Mouse (Mus musculus) embryonic facial prominence, embryonic 11.5 days (tissue): ENCODE results near the gene Olfr943. TPM values are rescaled to one million over a fixed set of nuclear protein-coding genes. Genes with fewer than 3 reads are reported as not detected.

ENCODE experiments used
- ATAC-seq: fragments of 200-750 bp; cut with Nextera tagmentation; replicated peaks from 2 replicates; pipeline ENCODE4 v1.8.0; 2017; ENCODE audit warnings: low read depth; ENCODE audit not compliant: insufficient number of reproducible peaks, low FRiP score, low TSS enrichment
- DNase-seq: peaks from one replicate; pipeline ENCODE4 v3.0.0-alpha.2; 2015; ENCODE audit warnings: low spot score
- H3K27ac ChIP-seq: fragments of 300-500 bp; sonication (generic); replicated peaks from 2 replicates; pipeline ENCODE4 v1.5.1; 2014; ENCODE audit warnings: mild to moderate bottlenecking, low read depth, low read length, control low read depth
- H3K27me3 ChIP-seq: fragments of 300-500 bp; sonication (generic); 2 replicates; pipeline ENCODE4 v1.6.1; 2014; ENCODE audit warnings: mild to moderate bottlenecking, low read length, moderate library complexity, mixed read lengths; ENCODE audit not compliant: control insufficient read depth, insufficient read depth
- H3K36me3 ChIP-seq: fragments of 300-500 bp; sonication (generic); replicated peaks from 2 replicates; pipeline ENCODE4 v1.6.1; 2014; ENCODE audit warnings: low read depth, mild to moderate bottlenecking, low read length, moderate library complexity, mixed read lengths; ENCODE audit not compliant: control insufficient read depth, insufficient read depth
- H3K4me1 ChIP-seq: fragments of 300-500 bp; sonication (generic); 2 replicates; pipeline ENCODE4 v1.6.1; 2014; ENCODE audit warnings: low read length, mixed read lengths; ENCODE audit not compliant: control insufficient read depth, insufficient read depth
- H3K4me2 ChIP-seq: fragments of 300-500 bp; sonication (generic); 2 replicates; pipeline ENCODE4 v1.6.1; 2014; ENCODE audit warnings: low read depth, mild to moderate bottlenecking, control low read depth, low read length, moderate library complexity
- H3K4me3 ChIP-seq: fragments of 300-500 bp; sonication (generic); 2 replicates; pipeline ENCODE4 v1.5.1; 2014; ENCODE audit warnings: low read depth, low read length, control low read depth
- H3K9ac ChIP-seq: fragments of 300-500 bp; sonication (generic); replicated peaks from 2 replicates; pipeline ENCODE4 v1.6.1; 2014; ENCODE audit warnings: mild to moderate bottlenecking, control low read depth, low read length
- H3K9me3 ChIP-seq: fragments of 300-500 bp; sonication (generic); replicated peaks from 2 replicates; pipeline ENCODE4 v1.6.1; 2016; ENCODE audit warnings: mild to moderate bottlenecking, low read length, inconsistent platforms, mixed read lengths; ENCODE audit not compliant: control insufficient read depth
- WGBS: fragments of 180-500 bp; shearing (Covaris S2); extraction: QIAGEN DNeasy Blood & Tissue Kit; methylation state at CpG from one replicate; pipeline ENCODE4 v1.1.7; 2014; 5-methylcytosine and 5-hydroxymethylcytosine counted together
- polyA plus RNA-seq: library from polyadenylated mRNA; unstranded; fragments of >200 nt; fragmentation: Nextera tagmentation; extraction: Ambion mirVana; gene quantifications from 2 replicates; pipeline ENCODE4 v1.2.1, GENCODE M21; 2014

The Olfr943 gene
- polyA plus RNA-seq: not detected in 2 replicates

DNA sequence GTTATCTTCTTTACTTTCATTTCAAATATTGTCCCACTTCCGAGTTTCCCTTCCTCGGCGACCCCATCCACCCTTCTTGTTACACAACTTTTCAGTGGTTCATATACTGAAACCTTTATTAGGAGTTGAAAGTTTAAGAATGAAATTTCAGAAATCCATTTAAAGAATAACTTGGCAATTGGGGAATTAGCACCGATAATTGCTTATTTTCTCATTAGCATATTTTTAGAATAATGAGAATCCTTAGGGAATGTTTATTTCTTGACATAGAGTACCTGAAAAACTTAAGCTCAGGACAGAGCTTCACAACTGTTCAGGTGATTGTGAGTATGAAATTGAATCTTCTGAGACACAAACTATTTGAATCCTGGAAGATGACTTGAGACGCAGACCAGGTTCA, at the start of gene Olfr943:
TSS of gene Olfr943 (plus strand) at position 301 of the 400 bp plus-strand sequence.
- no peaks in the 10 kb centered on the region for H3K4me1 ChIP-seq
- H3K27me3 ChIP-seq: no peaks in the 10 kb centered on the region
- H3K27ac ChIP-seq: no peak within 1 kb of the TSS
- DNase-seq (no peak), ATAC-seq (no peak)
- no peak within 1 kb of the TSS for H3K4me2 ChIP-seq
- no peaks in the 10 kb centered on the region for H3K36me3 ChIP-seq
- 95% methylated on average over 5 of the region's 5 CpGs for WGBS
- H3K9me3 ChIP-seq: no peaks in the 10 kb centered on the region
- no peak within 1 kb of the TSS for H3K4me3 ChIP-seq
- no peak within 1 kb of the TSS for H3K9ac ChIP-seq

- WGBS: 88% methylated on average over 1 of the region's 1 CpGs
- H3K36me3 ChIP-seq: no peaks in the 10 kb centered on the region
Measured at GRCm38 (mm10) chr9:39127326-39127725, 38.8 kb upstream of the Olfr943 start.

GRCm38 (mm10) chr9:39127831-39128230, 38.3 kb upstream of the Olfr943 start, which contains the start of gene Olfr27:
Olfr27 (plus strand) TSS chr9:39128131.
- Histone ChIP-seq H3K9ac (no peak within 1 kb of the TSS), H3K4me1 (no peaks in the 10 kb centered on the region), H3K4me3 (no peak within 1 kb of the TSS), H3K36me3 (no peaks in the 10 kb centered on the region), H3K27ac (no peak within 1 kb of the TSS), H3K4me2 (no peak within 1 kb of the TSS), H3K9me3 (no peaks in the 10 kb centered on the region), H3K27me3 (no peaks in the 10 kb centered on the region)
- no peak for DNase-seq
- ATAC-seq: no peak

More at GRCm38 (mm10) chr9:39127326-39127725, 38.8 kb upstream of the Olfr943 start:
- no peak for ATAC-seq
- no peak overlapping the region for H3K27ac ChIP-seq
- no peak for DNase-seq
- no peak overlapping the region for H3K4me2 ChIP-seq
- no peaks in the 10 kb centered on the region for H3K27me3 ChIP-seq
- H3K9me3 ChIP-seq: no peaks in the 10 kb centered on the region
- no peaks in the 10 kb centered on the region for H3K4me1 ChIP-seq
- no peak overlapping the region for H3K4me3 ChIP-seq
- no peak overlapping the region for H3K9ac ChIP-seq

- 58% methylated on average over 1 of the region's 1 CpGs for WGBS
- H3K4me2 ChIP-seq: no peak overlapping the region
Measured at GRCm38 (mm10) chr9:39152401-39152800, 13.7 kb upstream of the Olfr943 start.

GRCm38 (mm10) chr9:39201620-39202019, 35.5 kb downstream of the Olfr943 start, which contains the start of gene Olfr944:
Olfr944 (plus strand) TSS chr9:39201920.
- Histone ChIP-seq H3K27me3 (no peaks in the 10 kb centered on the region), H3K4me1 (no peaks in the 10 kb centered on the region), H3K36me3 (no peaks in the 10 kb centered on the region), H3K27ac (no peak within 1 kb of the TSS), H3K9ac (no peak within 1 kb of the TSS), H3K9me3 (no peaks in the 10 kb centered on the region), H3K4me3 (no peak within 1 kb of the TSS), H3K4me2 (no peak within 1 kb of the TSS)
- DNase-seq (no peak), ATAC-seq (no peak)

More at GRCm38 (mm10) chr9:39152401-39152800, 13.7 kb upstream of the Olfr943 start:
- Histone ChIP-seq H3K4me3 (no peak overlapping the region), H3K9me3 (no peaks in the 10 kb centered on the region), H3K27ac (no peak overlapping the region), H3K4me1 (no peaks in the 10 kb centered on the region), H3K9ac (no peak overlapping the region), H3K36me3 (no peaks in the 10 kb centered on the region), H3K27me3 (no peaks in the 10 kb centered on the region)
- no peak for ATAC-seq
- no peak for DNase-seq

Other genes with a start within 250 kb of the Olfr943 start
- gene Olfr930, start 236.5 kb upstream of the Olfr943 start, polyA plus RNA-seq: not detected in 2 replicates
- gene Olfr933, start 194.0 kb upstream of the Olfr943 start, polyA plus RNA-seq: not detected in 2 replicates
- not detected in 2 replicates for gene Olfr934, start 178.0 kb upstream of the Olfr943 start, polyA plus RNA-seq
- not detected in 2 replicates for gene Olfr935, start 166.6 kb upstream of the Olfr943 start, polyA plus RNA-seq
- gene Olfr146, start 142.9 kb upstream of the Olfr943 start, polyA plus RNA-seq: not detected in 2 replicates
- gene Olfr937, start 101.4 kb upstream of the Olfr943 start, polyA plus RNA-seq: not detected in 2 replicates
- gene Olfr938, start 87.4 kb upstream of the Olfr943 start, polyA plus RNA-seq: not detected in 2 replicates
- not detected in 2 replicates for gene Olfr27, start 38.2 kb upstream of the Olfr943 start, polyA plus RNA-seq
- not detected in 2 replicates for gene Olfr944, start 35.6 kb downstream of the Olfr943 start, polyA plus RNA-seq
- gene Olfr1537, start 83.7 kb downstream of the Olfr943 start, polyA plus RNA-seq: not detected in 2 replicates
- not detected in 2 replicates for gene Olfr945, start 110.5 kb downstream of the Olfr943 start, polyA plus RNA-seq
- gene Olfr948, start 159.7 kb downstream of the Olfr943 start, polyA plus RNA-seq: not detected in 2 replicates
- gene Olfr951, start 221.1 kb downstream of the Olfr943 start, polyA plus RNA-seq: not detected in 2 replicates